Mouse (Mus musculus): ENCODE results near the gene Uba1. TPM values are rescaled to one million over a fixed set of nuclear protein-coding genes. Genes with fewer than 3 reads are reported as not detected.

Gene Uba1
- polyA plus RNA-seq, 1 experiment = 353 TPM

GRCm38 (mm10) chrX:20617903-20618399 lies 40.2 kb upstream of the Uba1 start:
- peak overlapping the region; percentile 80 for H3K4me2 ChIP-seq (ENCODE audit: low read depth)
- TF ChIP-seq USF1 (IDR thresholded peaks at IDR 0.05; ENCODE audit: low read depth) (no peak), MYOD1 (IDR thresholded peaks at IDR 0.05; ENCODE audit: control insufficient read depth in 1 of 3, insufficient read length in 2 of 3, low read depth in 2 of 3) (no peak), TCF3 (IDR thresholded peaks at IDR 0.05; ENCODE audit: insufficient read length, low read depth) (no peak), MAX (IDR thresholded peaks at IDR 0.05; ENCODE audit: low read depth) (no peak), REST (IDR thresholded peaks at IDR 0.05; ENCODE audit: insufficient read depth, insufficient read length) (no peak), TCF12 (IDR thresholded peaks at IDR 0.05; ENCODE audit: insufficient read depth, poor library complexity, severe bottlenecking) (no peak), CEBPB (IDR thresholded peaks at IDR 0.05; ENCODE audit: insufficient read depth, poor library complexity, severe bottlenecking) (no peak), POLR2A (IDR thresholded peaks at IDR 0.05; ENCODE audit: insufficient read length, low read depth) (no peak), E2F4 (IDR thresholded peaks at IDR 0.05; ENCODE audit: insufficient read depth) (no peak), SRF (IDR thresholded peaks at IDR 0.05; ENCODE audit: control insufficient read depth, insufficient read length, low read depth) (no peak), MYOG (IDR thresholded peaks at IDR 0.05; ENCODE audit: control insufficient read depth in 1 of 3, insufficient read depth in 1 of 3, insufficient read length in 2 of 3, low read depth in 2 of 3) (no peak), POLR2AphosphoS2 (IDR thresholded peaks at IDR 0.05; ENCODE audit: insufficient read length, low read depth) (no peak)
- no peaks in the 10 kb centered on the region for H3K27me3 ChIP-seq (ENCODE audit: control insufficient read depth, insufficient read depth, insufficient read length)
- H3ac ChIP-seq (ENCODE audit: control insufficient read depth, insufficient read length) = peak overlapping the region; percentile 20
- peaks cover 41% of the 10 kb centered on the region for H3K79me2 ChIP-seq (ENCODE audit: control insufficient read depth, insufficient read depth)
- peaks cover 3% of the 10 kb centered on the region for H3K36me3 ChIP-seq (ENCODE audit: control insufficient read depth, insufficient read depth)
- peak overlapping the region; percentile 77 for H3K4me3 ChIP-seq

GRCm38 (mm10) chrX:20638141-20638540 lies 20.0 kb upstream of the Uba1 start:
- TF ChIP-seq USF1 (IDR thresholded peaks at IDR 0.05; ENCODE audit: low read depth) = no peak
- Histone ChIP-seq H3K27me3 (ENCODE audit: control insufficient read depth, insufficient read depth, insufficient read length) (no peaks in the 10 kb centered on the region), H3K4me3 (no peak overlapping the region), H3ac (ENCODE audit: control insufficient read depth, insufficient read length) (no peak overlapping the region), H3K4me2 (ENCODE audit: low read depth) (no peak overlapping the region), H3K79me2 (ENCODE audit: control insufficient read depth, insufficient read depth) (peaks cover 16% of the 10 kb centered on the region), H3K36me3 (ENCODE audit: control insufficient read depth, insufficient read depth) (peaks cover 4% of the 10 kb centered on the region)

- Histone ChIP-seq H3K27me3 (ENCODE audit: control insufficient read depth, insufficient read depth, insufficient read length) (no peaks in the 10 kb centered on the region), H3ac (ENCODE audit: control insufficient read depth, insufficient read length) (no peak overlapping the region), H3K4me3 (no peak overlapping the region), H3K79me2 (ENCODE audit: control insufficient read depth, insufficient read depth) (no peaks in the 10 kb centered on the region), H3K4me2 (ENCODE audit: low read depth) (no peak overlapping the region), H3K36me3 (ENCODE audit: control insufficient read depth, insufficient read depth) (peaks cover 10% of the 10 kb centered on the region)
- no peak for TF ChIP-seq E2F4 (IDR thresholded peaks at IDR 0.05; ENCODE audit: insufficient read depth)
- no peak for TF ChIP-seq POLR2AphosphoS2 (IDR thresholded peaks at IDR 0.05; ENCODE audit: insufficient read length, low read depth)
- TF ChIP-seq MAX (IDR thresholded peaks at IDR 0.05; ENCODE audit: low read depth) = no peak
- TF ChIP-seq POLR2A (IDR thresholded peaks at IDR 0.05; ENCODE audit: insufficient read length, low read depth) = no peak
- no peak for TF ChIP-seq USF1 (IDR thresholded peaks at IDR 0.05; ENCODE audit: low read depth)
- TF ChIP-seq MYOD1 (IDR thresholded peaks at IDR 0.05; ENCODE audit: control insufficient read depth in 1 of 3, insufficient read length in 2 of 3, low read depth in 2 of 3) = no peak
- no peak for TF ChIP-seq MYOG (IDR thresholded peaks at IDR 0.05; ENCODE audit: control insufficient read depth in 1 of 3, insufficient read depth in 1 of 3, insufficient read length in 2 of 3, low read depth in 2 of 3)
Measured at GRCm38 (mm10) chrX:20644780-20645179, 13.3 kb upstream of the Uba1 start.

GRCm38 (mm10) chrX:20657593-20657992 lies 533 bp upstream of the Uba1 start:
- Histone ChIP-seq H3K4me2 (ENCODE audit: low read depth) (peak overlapping the region; percentile 54), H3K4me3 (peak overlapping the region; percentile 40), H3K27me3 (ENCODE audit: control insufficient read depth, insufficient read depth, insufficient read length) (no peaks in the 10 kb centered on the region), H3ac (ENCODE audit: control insufficient read depth, insufficient read length) (no peak overlapping the region), H3K79me2 (ENCODE audit: control insufficient read depth, insufficient read depth) (no peaks in the 10 kb centered on the region), H3K36me3 (ENCODE audit: control insufficient read depth, insufficient read depth) (no peaks in the 10 kb centered on the region)
- no peak for TF ChIP-seq MYOD1 (IDR thresholded peaks at IDR 0.05; ENCODE audit: control insufficient read depth in 1 of 3, insufficient read length in 2 of 3, low read depth in 2 of 3)
- TF ChIP-seq REST (IDR thresholded peaks at IDR 0.05; ENCODE audit: insufficient read depth, insufficient read length) = no peak
- no peak for TF ChIP-seq TCF12 (IDR thresholded peaks at IDR 0.05; ENCODE audit: insufficient read depth, poor library complexity, severe bottlenecking)
- no peak for TF ChIP-seq USF1 (IDR thresholded peaks at IDR 0.05; ENCODE audit: low read depth)
- no peak for TF ChIP-seq CEBPB (IDR thresholded peaks at IDR 0.05; ENCODE audit: insufficient read depth, poor library complexity, severe bottlenecking)
- TF ChIP-seq POLR2A (IDR thresholded peaks at IDR 0.05; ENCODE audit: insufficient read length, low read depth) = no peak
- TF ChIP-seq SRF (IDR thresholded peaks at IDR 0.05; ENCODE audit: control insufficient read depth, insufficient read length, low read depth) = no peak
- no peak for TF ChIP-seq E2F4 (IDR thresholded peaks at IDR 0.05; ENCODE audit: insufficient read depth)
- TF ChIP-seq POLR2AphosphoS2 (IDR thresholded peaks at IDR 0.05; ENCODE audit: insufficient read length, low read depth) = no peak
- TF ChIP-seq TCF3 (IDR thresholded peaks at IDR 0.05; ENCODE audit: insufficient read length, low read depth) = no peak
- TF ChIP-seq MAX (IDR thresholded peaks at IDR 0.05; ENCODE audit: low read depth) = no peak
- TF ChIP-seq MYOG (IDR thresholded peaks at IDR 0.05; ENCODE audit: control insufficient read depth in 1 of 3, insufficient read depth in 1 of 3, insufficient read length in 2 of 3, low read depth in 2 of 3) = no peak

GRCm38 (mm10) chrX:20658891-20659406 lies 823 bp downstream of the Uba1 start:
- Histone ChIP-seq H3ac (ENCODE audit: control insufficient read depth, insufficient read length) (no peak overlapping the region), H3K36me3 (ENCODE audit: control insufficient read depth, insufficient read depth) (no peaks in the 10 kb centered on the region), H3K79me2 (ENCODE audit: control insufficient read depth, insufficient read depth) (peaks cover 11% of the 10 kb centered on the region), H3K27me3 (ENCODE audit: control insufficient read depth, insufficient read depth, insufficient read length) (no peaks in the 10 kb centered on the region), H3K4me2 (ENCODE audit: low read depth) (peak overlapping the region; percentile 67), H3K4me3 (peak overlapping the region; percentile 40)
- TF ChIP-seq TCF12 (IDR thresholded peaks at IDR 0.05; ENCODE audit: insufficient read depth, poor library complexity, severe bottlenecking) = no peak
- TF ChIP-seq POLR2A (IDR thresholded peaks at IDR 0.05; ENCODE audit: insufficient read length, low read depth) = no peak
- no peak for TF ChIP-seq USF1 (IDR thresholded peaks at IDR 0.05; ENCODE audit: low read depth)
- no peak for TF ChIP-seq MAX (IDR thresholded peaks at IDR 0.05; ENCODE audit: low read depth)
- TF ChIP-seq SRF (IDR thresholded peaks at IDR 0.05; ENCODE audit: control insufficient read depth, insufficient read length, low read depth) = no peak

All from myocyte (in vitro differentiated cells).